Mouse (Mus musculus) urinary bladder, postnatal 0 days (tissue): ENCODE results near the gene U90926. TPM values are rescaled to one million over a fixed set of nuclear protein-coding genes. Genes with fewer than 3 reads are reported as not detected.

Experiments used
- polyA plus RNA-seq: library from polyadenylated mRNA; unstranded; fragments of >200 nt; fragmentation: Nextera tagmentation; extraction: Ambion mirVana; gene quantifications from 2 replicates; pipeline ENCODE4 v1.2.1, GENCODE M21; 2015

The U90926 gene
- polyA plus RNA-seq: not detected in 2 replicates

DNA sequence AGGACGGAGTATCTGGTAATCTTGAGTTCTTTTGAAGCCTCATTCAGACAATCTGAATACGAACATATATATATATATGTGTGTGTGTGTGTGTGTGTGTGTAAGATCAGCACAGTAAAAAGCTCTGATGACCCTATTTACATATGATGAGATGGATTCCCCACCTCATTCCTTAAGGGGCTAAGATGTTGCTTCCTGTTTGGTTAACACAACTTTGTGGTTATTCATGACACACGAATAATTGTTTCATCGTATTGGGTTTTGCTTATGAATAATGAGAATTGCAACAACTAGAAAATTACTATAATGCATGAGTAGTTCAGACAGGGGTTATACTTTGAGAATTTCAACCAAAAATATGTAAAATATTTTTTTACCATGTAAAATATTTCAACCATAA is at the start of gene U90926:
TSS of gene U90926 (minus strand) at position 101 of the 400 bp plus-strand sequence.

GRCm38 (mm10) chr5:92256218-92256617 is 41.0 kb upstream of the U90926 start, which contains the start of gene Ppef2:
Gene Ppef2 (minus strand): TSS chr5:92256278.

Other genes starting within 250 kb of the U90926 start
- gene Odaph, start 227.9 kb downstream of the U90926 start, polyA plus RNA-seq: 0.17 and 0.22 TPM in 2 replicates
- gene Cdkl2, start 171.5 kb downstream of the U90926 start, polyA plus RNA-seq: 4.1 and 5.8 TPM in 2 replicates
- 141 and 156 TPM in 2 replicates for gene G3bp2, start 131.7 kb downstream of the U90926 start, polyA plus RNA-seq
- gene Uso1, start 77.5 kb downstream of the U90926 start, polyA plus RNA-seq: 31.2 and 37.4 TPM in 2 replicates
- gene Ppef2, start 40.9 kb upstream of the U90926 start, polyA plus RNA-seq: not detected in 2 replicates
- 8.3 and 10.1 TPM in 2 replicates for gene Naaa, start 62.8 kb upstream of the U90926 start, polyA plus RNA-seq
- 21.9 and 22.3 TPM in 2 replicates for gene Sdad1, start 95.1 kb upstream of the U90926 start, polyA plus RNA-seq
- gene Cxcl9, start 112.7 kb upstream of the U90926 start, polyA plus RNA-seq: 0.04 TPM in 1 of 2 replicates, not detected in the other
- gene Art3, start 116.4 kb upstream of the U90926 start, polyA plus RNA-seq: 188 and 200 TPM in 2 replicates
- gene Cxcl10, start 133.5 kb upstream of the U90926 start, polyA plus RNA-seq: 0.15 and 0.58 TPM in 2 replicates
- 26.4 and 28.1 TPM in 2 replicates for gene Nup54, start 219.8 kb upstream of the U90926 start, polyA plus RNA-seq